Mouse (Mus musculus): ENCODE data around the gene Rcc1l. TPM values are rescaled to one million over a fixed set of nuclear protein-coding genes. Genes with fewer than 3 reads are reported as not detected.

Gene Rcc1l
- polyA plus RNA-seq, 1 experiment from 2014 or later: 37.2 TPM

- Histone ChIP-seq H3K4me3 (replicated peaks) (no peak overlapping the region), H3K4me2 (no peak overlapping the region), H3K27me3 (no peaks in the 10 kb centered on the region), H3K27ac (no peak overlapping the region), H3K9me3 (replicated peaks) (no peaks in the 10 kb centered on the region), H3K36me3 (peaks cover 7% of the 10 kb centered on the region; the same call in 1 of the 2 replicates), H3K4me1 (peaks cover 23% of the 10 kb centered on the region), H3K9ac (no peak overlapping the region)
- WGBS: 76% methylated on average over 4 of the region's 4 CpGs
- ATAC-seq (replicated peaks; ENCODE audit: low FRiP score): no peak
These were observed 10.6 kb upstream of the Rcc1l start for GRCm38 (mm10) chr5:134186961-134187731.

DNA sequence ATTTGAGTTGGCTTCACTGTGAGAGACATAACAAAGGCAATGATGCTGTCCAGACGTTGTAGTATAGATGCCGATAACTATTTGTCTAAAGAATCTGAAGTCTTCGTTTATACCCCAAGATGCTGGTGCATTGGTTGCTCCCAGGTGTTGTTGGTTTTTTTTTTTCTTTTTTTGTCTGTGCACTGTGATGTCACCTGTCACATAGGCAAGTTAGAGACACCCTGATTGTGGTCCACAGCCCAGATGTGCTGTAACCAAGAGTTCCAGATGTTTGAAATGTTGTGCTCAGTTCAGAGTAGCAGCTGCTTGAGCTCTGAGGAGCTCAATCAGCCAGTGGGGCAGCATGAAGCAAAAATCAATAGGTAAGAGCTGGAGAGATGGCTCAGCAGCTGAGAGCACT is 9.5 kb upstream of the Rcc1l start:
- 85% methylated on average over 3 of the region's 3 CpGs for whole genome bisulfite sequencing
- no peak overlapping the region for H3K4me2 ChIP-seq
- H3K4me1 ChIP-seq: peaks cover 32% of the 10 kb centered on the region
- H3K9me3 ChIP-seq (replicated peaks): no peaks in the 10 kb centered on the region
- no peak for ATAC-seq (replicated peaks; ENCODE audit: low FRiP score)
- no peaks in the 10 kb centered on the region for H3K27me3 ChIP-seq
- H3K27ac ChIP-seq: no peak overlapping the region
- H3K9ac ChIP-seq: no peak overlapping the region
- H3K4me3 ChIP-seq (replicated peaks): no peak overlapping the region
- H3K36me3 ChIP-seq: peaks cover 3% of the 10 kb centered on the region; the same call in 1 of the 2 replicates

DNA sequence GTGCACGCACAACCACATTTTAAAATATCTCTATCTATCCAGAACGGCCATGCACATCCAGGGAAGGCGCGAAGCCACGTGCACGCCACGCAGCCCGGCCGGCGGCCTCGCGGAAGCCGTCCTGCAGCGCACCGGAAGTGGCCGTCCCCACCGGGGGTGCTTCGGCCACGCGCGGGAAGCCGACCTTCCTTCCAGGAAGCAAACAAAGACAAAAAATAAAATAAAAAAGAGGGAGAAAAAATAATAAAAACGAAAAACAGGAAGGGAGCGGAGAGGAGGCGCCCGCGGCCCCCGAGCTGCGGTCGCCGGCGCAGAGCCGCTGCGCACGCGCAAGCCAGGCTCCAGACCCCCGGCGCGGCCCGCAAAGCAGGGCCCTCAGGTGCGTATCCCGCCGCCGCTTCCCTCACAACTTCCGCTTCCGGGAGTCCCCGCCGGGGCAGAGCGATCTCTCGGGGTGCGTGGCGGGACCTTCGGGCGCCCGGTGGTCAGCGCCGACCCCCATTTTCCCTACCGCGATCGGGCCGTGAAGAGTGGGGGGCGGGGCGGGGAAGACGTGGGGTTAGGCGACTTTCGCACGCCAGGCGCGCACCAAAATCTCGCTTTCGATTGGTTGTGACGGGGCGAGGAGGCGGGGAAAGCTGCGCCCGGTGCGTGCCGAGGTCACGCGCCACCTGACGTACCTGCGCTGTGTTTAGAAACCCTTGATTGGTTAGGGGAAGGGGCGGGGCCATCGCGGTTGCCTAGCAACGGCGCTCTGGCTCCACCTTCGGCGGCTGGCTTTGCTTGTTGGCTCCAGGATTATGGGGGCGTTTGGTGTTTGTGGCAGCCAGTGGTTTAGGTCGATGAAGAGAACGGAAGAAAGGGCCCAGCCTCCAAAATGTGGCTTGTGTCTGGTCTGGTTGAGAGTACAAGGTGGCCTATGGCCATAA is 7.6 kb upstream of the Rcc1l start, which contains the start of gene Gtf2ird2:
Gene Gtf2ird2 (plus strand): TSS at position 140 of the 929 bp plus-strand sequence.
- Histone ChIP-seq H3K4me3 (replicated peaks) (peak within 1 kb of the TSS; percentile 73), H3K36me3 (no peaks in the 10 kb centered on the region), H3K9me3 (replicated peaks) (no peaks in the 10 kb centered on the region), H3K4me1 (peaks cover 32% of the 10 kb centered on the region), H3K27ac (peak within 1 kb of the TSS; percentile 98), H3K27me3 (no peaks in the 10 kb centered on the region), H3K9ac (peak within 1 kb of the TSS; percentile 77), H3K4me2 (peak within 1 kb of the TSS; percentile 74)
- ATAC-seq (replicated peaks; ENCODE audit: low FRiP score): peak; percentile 94
- under 1% methylated on average over 92 of the region's 92 CpGs for WGBS

DNA sequence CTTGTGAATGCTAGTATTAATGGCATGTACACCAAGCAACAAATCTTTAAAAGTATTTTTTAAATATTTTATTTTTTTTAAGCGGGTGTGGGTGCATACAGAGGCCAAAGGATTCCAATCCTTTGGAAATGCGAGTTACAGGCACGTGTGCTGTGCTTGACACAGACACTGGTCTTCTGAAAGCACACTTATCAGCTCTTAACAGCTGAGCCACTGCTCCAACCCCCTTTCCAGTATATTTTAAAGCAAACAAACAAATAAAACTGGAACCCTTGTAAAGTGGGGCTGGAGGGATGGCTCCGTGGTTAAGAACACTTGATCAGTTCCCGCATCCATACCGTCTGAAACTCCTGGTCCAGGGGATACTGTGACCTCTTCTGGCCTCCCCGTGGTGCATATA is 6.6 kb upstream of the Rcc1l start:
- Histone ChIP-seq H3K36me3 (no peaks in the 10 kb centered on the region), H3K9me3 (replicated peaks) (no peaks in the 10 kb centered on the region), H3K27me3 (no peaks in the 10 kb centered on the region), H3K9ac (peak overlapping the region; percentile 77), H3K4me1 (peaks cover 29% of the 10 kb centered on the region), H3K4me3 (replicated peaks) (peak overlapping the region; percentile 73), H3K4me2 (peak overlapping the region; percentile 74), H3K27ac (peak overlapping the region; percentile 98)
- 53% methylated on average over 7 of the region's 7 CpGs for WGBS
- ATAC-seq (replicated peaks; ENCODE audit: low FRiP score): no peak

DNA sequence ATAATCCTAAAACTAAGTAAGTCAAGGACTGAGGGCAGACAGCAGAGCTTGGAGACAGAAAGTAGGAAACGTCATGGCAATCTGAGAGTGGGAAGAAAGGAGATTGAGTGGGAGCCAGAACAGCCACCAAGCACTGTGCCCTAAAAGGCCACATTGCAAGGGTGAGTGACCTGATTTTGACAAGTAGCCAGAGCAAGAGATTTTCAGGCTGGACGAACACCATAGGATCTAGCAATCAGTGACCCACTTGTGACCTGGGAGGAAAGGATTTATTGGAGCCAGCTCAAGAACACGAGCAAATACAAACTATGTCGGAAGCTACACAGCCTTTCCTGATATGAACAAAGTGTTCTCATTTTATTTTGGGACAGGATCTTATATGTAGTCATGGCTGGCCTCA is 6.2 kb upstream of the Rcc1l start:
- H3K4me1 ChIP-seq: peaks cover 26% of the 10 kb centered on the region
- peak overlapping the region; percentile 73; the same call in 1 of the 2 replicates for H3K4me3 ChIP-seq (replicated peaks)
- H3K27me3 ChIP-seq: no peaks in the 10 kb centered on the region
- no peaks in the 10 kb centered on the region for H3K36me3 ChIP-seq
- H3K9ac ChIP-seq: peak overlapping the region; percentile 77; the same call in 1 of the 2 replicates
- H3K27ac ChIP-seq: peak overlapping the region; percentile 98
- no peaks in the 10 kb centered on the region for H3K9me3 ChIP-seq (replicated peaks)
- 24% methylated on average over 4 of the region's 4 CpGs for WGBS
- ATAC-seq (replicated peaks; ENCODE audit: low FRiP score): no peak
- peak overlapping the region; percentile 74 for H3K4me2 ChIP-seq

- WGBS: 50% methylated on average over 3 of the region's 3 CpGs
These were observed 5.6 kb upstream of the Rcc1l start for GRCm38 (mm10) chr5:134182172-134182571.

GRCm38 (mm10) chr5:134179871-134180270 is 3.3 kb upstream of the Rcc1l start:
- H3K9ac ChIP-seq: no peak overlapping the region
- no peak overlapping the region for H3K4me2 ChIP-seq
- 21% methylated on average over 7 of the region's 7 CpGs for WGBS
- no peaks in the 10 kb centered on the region for H3K36me3 ChIP-seq
- H3K27me3 ChIP-seq: no peaks in the 10 kb centered on the region
- H3K27ac ChIP-seq: no peak overlapping the region
- H3K9me3 ChIP-seq (replicated peaks): no peaks in the 10 kb centered on the region
- peaks cover 39% of the 10 kb centered on the region for H3K4me1 ChIP-seq
- H3K4me3 ChIP-seq (replicated peaks): no peak overlapping the region
- ATAC-seq (replicated peaks; ENCODE audit: low FRiP score): no peak

More at GRCm38 (mm10) chr5:134182172-134182571, 5.6 kb upstream of the Rcc1l start:
- Histone ChIP-seq H3K9me3 (replicated peaks) (no peaks in the 10 kb centered on the region), H3K4me2 (peak overlapping the region; percentile 74; the same call in 1 of the 2 replicates), H3K9ac (no peak overlapping the region), H3K4me3 (replicated peaks) (no peak overlapping the region), H3K27me3 (no peaks in the 10 kb centered on the region), H3K36me3 (no peaks in the 10 kb centered on the region), H3K4me1 (peaks cover 26% of the 10 kb centered on the region), H3K27ac (peak overlapping the region; percentile 98; the same call in 1 of the 2 replicates)
- no peak for ATAC-seq (replicated peaks; ENCODE audit: low FRiP score)

DNA sequence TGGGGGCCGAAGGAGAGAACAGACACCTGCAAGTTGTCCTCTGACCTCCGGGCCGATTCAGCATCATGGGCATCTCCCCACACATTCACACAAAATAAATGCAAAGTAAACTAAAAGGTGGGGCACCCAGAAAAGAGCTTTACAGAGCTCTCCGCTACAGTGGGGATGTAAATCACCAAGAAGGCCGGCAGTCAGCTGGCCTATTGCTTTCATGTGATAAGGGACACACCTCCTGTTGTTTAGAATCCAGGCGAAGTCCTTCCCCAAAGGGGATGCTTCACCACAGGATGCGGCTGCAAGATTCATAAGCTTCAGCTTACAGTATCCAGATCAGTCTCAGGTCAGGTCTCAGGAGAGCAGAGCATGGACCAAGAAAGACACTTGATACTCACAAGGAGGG is 2.0 kb upstream of the Rcc1l start:
- Histone ChIP-seq H3K4me1 (peaks cover 49% of the 10 kb centered on the region), H3K27ac (no peak overlapping the region), H3K27me3 (no peaks in the 10 kb centered on the region), H3K36me3 (peaks cover 6% of the 10 kb centered on the region; the same call in 1 of the 2 replicates), H3K4me3 (replicated peaks) (no peak overlapping the region), H3K9ac (no peak overlapping the region), H3K4me2 (no peak overlapping the region), H3K9me3 (replicated peaks) (no peaks in the 10 kb centered on the region)
- WGBS: 67% methylated on average over 7 of the region's 7 CpGs
- ATAC-seq (replicated peaks; ENCODE audit: low FRiP score): no peak

DNA sequence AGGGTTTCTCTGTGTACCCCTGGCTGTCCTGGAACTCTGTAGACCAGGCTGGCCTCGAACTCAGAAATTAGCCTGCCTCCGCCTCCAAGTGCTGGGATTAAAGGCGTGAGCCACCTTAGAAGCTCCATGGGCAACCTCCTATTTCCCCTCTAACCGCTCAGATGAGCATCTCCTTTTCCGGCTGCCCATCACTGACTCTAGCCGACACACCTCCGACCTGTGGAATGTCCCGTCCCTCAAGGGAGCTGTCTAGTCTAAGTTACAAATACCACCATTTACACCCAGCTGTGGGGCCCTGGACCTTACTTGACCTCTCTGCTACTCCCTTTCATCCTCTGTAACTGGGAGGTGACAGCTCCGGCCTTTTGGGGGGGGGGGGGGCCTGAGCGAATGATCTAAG is 878 bp downstream of the Rcc1l start:
- peaks cover 30% of the 10 kb centered on the region for H3K4me1 ChIP-seq
- H3K4me3 ChIP-seq (replicated peaks): peak overlapping the region; percentile 70
- 4% methylated on average over 10 of the region's 10 CpGs for WGBS
- H3K4me2 ChIP-seq: peak overlapping the region; percentile 81
- H3K27me3 ChIP-seq: no peaks in the 10 kb centered on the region
- H3K9me3 ChIP-seq (replicated peaks): no peaks in the 10 kb centered on the region
- H3K27ac ChIP-seq: peak overlapping the region; percentile 89
- ATAC-seq (replicated peaks; ENCODE audit: low FRiP score): peak; percentile 48; the same call in 1 of the 2 replicates
- peaks cover 27% of the 10 kb centered on the region for H3K36me3 ChIP-seq
- H3K9ac ChIP-seq: peak overlapping the region; percentile 59

GRCm38 (mm10) chr5:134173206-134173605 is 3.4 kb downstream of the Rcc1l start:
- H3K9me3 ChIP-seq (replicated peaks): no peaks in the 10 kb centered on the region
- H3K4me2 ChIP-seq: no peak overlapping the region
- H3K27ac ChIP-seq: no peak overlapping the region
- H3K4me3 ChIP-seq (replicated peaks): no peak overlapping the region
- H3K27me3 ChIP-seq: no peaks in the 10 kb centered on the region
- no peak overlapping the region for H3K9ac ChIP-seq
- 44% methylated on average over 4 of the region's 4 CpGs for WGBS
- no peak for ATAC-seq (replicated peaks; ENCODE audit: low FRiP score)
- H3K4me1 ChIP-seq: peaks cover 37% of the 10 kb centered on the region
- H3K36me3 ChIP-seq: peaks cover 43% of the 10 kb centered on the region

GRCm38 (mm10) chr5:134170167-134170566 is 6.4 kb downstream of the Rcc1l start:
- H3K9ac ChIP-seq: no peak overlapping the region
- H3K4me1 ChIP-seq: peaks cover 39% of the 10 kb centered on the region
- peaks cover 67% of the 10 kb centered on the region for H3K36me3 ChIP-seq
- no peaks in the 10 kb centered on the region for H3K27me3 ChIP-seq
- no peak overlapping the region for H3K4me3 ChIP-seq (replicated peaks)
- no peak overlapping the region for H3K27ac ChIP-seq
- H3K4me2 ChIP-seq: no peak overlapping the region
- no peaks in the 10 kb centered on the region for H3K9me3 ChIP-seq (replicated peaks)
- 93% methylated on average over 8 of the region's 8 CpGs for WGBS
- no peak for ATAC-seq (replicated peaks; ENCODE audit: low FRiP score)

GRCm38 (mm10) chr5:134169231-134169630 is 7.3 kb downstream of the Rcc1l start:
- H3K9me3 ChIP-seq (replicated peaks): no peaks in the 10 kb centered on the region
- no peaks in the 10 kb centered on the region for H3K27me3 ChIP-seq
- WGBS: 87% methylated on average over 10 of the region's 10 CpGs
- no peak overlapping the region for H3K9ac ChIP-seq
- ATAC-seq (replicated peaks; ENCODE audit: low FRiP score): no peak
- peak overlapping the region; percentile 41; the same call in 1 of the 2 replicates for H3K27ac ChIP-seq
- no peak overlapping the region for H3K4me2 ChIP-seq
- H3K4me3 ChIP-seq (replicated peaks): no peak overlapping the region
- peaks cover 75% of the 10 kb centered on the region for H3K36me3 ChIP-seq
- H3K4me1 ChIP-seq: peaks cover 37% of the 10 kb centered on the region

Measured in kidney, embryonic 15.5 days (tissue).